Mouse (Mus musculus): ENCODE results near the gene Nckipsd. TPM values are rescaled to one million over a fixed set of nuclear protein-coding genes. Genes with fewer than 3 reads are reported as not detected.

Nckipsd gene
- total and polyA plus RNA-seq, 3 experiments, result 6.4 to 13.2 (median 6.6) TPM

DNA sequence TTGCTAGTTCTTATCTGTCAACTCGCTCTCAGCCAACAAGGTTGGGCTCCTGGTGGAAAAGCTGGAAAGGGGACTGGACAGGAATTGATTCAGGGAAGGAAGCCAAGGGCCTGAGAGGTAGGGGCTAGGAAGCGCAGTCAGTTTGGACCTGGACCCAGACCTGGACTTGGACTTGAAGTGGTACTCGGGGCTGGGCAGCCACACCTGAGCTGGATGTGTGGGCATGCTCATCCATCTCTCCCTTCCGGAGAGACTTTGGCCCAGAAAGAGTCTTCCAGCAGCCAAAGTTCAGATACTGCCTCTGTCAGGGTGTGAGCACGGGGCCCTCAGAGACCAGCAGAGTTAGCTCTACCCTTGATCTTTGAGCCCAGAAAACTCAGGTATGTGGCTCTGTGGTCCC lies 47.2 kb downstream of the Nckipsd start:
- dilution Hi-C loops (cut with MboI; ENCODE audit: extremely low pct_ligation_motif_present, extremely low pct_unique_long_range_greater_than_20kb, low sequenced_read_pairs), result no loop called here
- Histone ChIP-seq H3K9ac (ENCODE audit: insufficient read depth, low read depth) (no peak overlapping the region), H3K4me1 (ENCODE audit: control insufficient read depth in 1 of 2, insufficient read depth in 2 of 2) (peaks cover 0 to 41% of the 10 kb centered on the region in 2 experiments; a peak in 2 of 4 replicates), H3K4me3 (replicated peaks in 1 of 3; ENCODE audit: low read depth in 2 of 3, low read length in 2 of 3, poor library complexity in 1 of 3) (no peak overlapping the region), H3K27me3 (replicated peaks) (no peaks in the 10 kb centered on the region), H3K4me2 (ENCODE audit: insufficient read depth, low read depth, poor library complexity, severe bottlenecking) (no peak overlapping the region), H3K27ac (ENCODE audit: insufficient read depth, low read depth) (no peak overlapping the region), H3K36me3 (replicated peaks in 1 of 2; ENCODE audit: control insufficient read depth in 1 of 2, insufficient read depth in 1 of 2, low read length in 1 of 2) (peaks cover 0 to 37% of the 10 kb centered on the region in 2 experiments), H3K79me2 (replicated peaks; ENCODE audit: control insufficient read depth, extremely low read depth, insufficient read depth, poor library complexity, severe bottlenecking) (no peaks in the 10 kb centered on the region), H3K9me3 (replicated peaks; ENCODE audit: low read length) (no peaks in the 10 kb centered on the region)
- TF ChIP-seq CHD2 (IDR thresholded peaks at IDR 0.05; ENCODE audit: low read length) (no peak), MXI1 (IDR thresholded peaks at IDR 0.05; ENCODE audit: low read depth, low read length) (no peak), NRF1 (IDR thresholded peaks at IDR 0.05; ENCODE audit: low read depth, low read length) (no peak), ETS1 (conservative IDR thresholded peaks at IDR 0.05; ENCODE audit: low read depth, low read length) (no peak), RCOR1 (conservative IDR thresholded peaks at IDR 0.05; ENCODE audit: low read depth, low read length) (no peak), UBTF (IDR thresholded peaks at IDR 0.05; ENCODE audit: low read depth, low read length) (no peak), MAZ (IDR thresholded peaks at IDR 0.05; ENCODE audit: low read depth, low read length) (no peak), JUN (IDR thresholded peaks at IDR 0.05; ENCODE audit: insufficient read depth, low read depth, low read length) (no peak), RAD21 (IDR thresholded peaks at IDR 0.05; ENCODE audit: low read depth, low read length) (no peak), ZKSCAN1 (IDR thresholded peaks at IDR 0.05; ENCODE audit: borderline replicate concordance, low read depth, low read length) (no peak), TCF12 (IDR thresholded peaks at IDR 0.05; ENCODE audit: low read depth, low read length) (no peak), ZMIZ1 (IDR thresholded peaks at IDR 0.05; ENCODE audit: low read depth, low read length) (no peak), MYC (IDR thresholded peaks at IDR 0.05; ENCODE audit: low read depth, low read length) (no peak)
- no peak for DNase-seq (ENCODE audit: extremely low read depth)
- in situ Hi-C loops (cut with MboI; ENCODE audit: low pct_ligation_motif_present, low pct_unique_long_range_greater_than_20kb, low sequenced_read_pairs), result no loop called here

DNA sequence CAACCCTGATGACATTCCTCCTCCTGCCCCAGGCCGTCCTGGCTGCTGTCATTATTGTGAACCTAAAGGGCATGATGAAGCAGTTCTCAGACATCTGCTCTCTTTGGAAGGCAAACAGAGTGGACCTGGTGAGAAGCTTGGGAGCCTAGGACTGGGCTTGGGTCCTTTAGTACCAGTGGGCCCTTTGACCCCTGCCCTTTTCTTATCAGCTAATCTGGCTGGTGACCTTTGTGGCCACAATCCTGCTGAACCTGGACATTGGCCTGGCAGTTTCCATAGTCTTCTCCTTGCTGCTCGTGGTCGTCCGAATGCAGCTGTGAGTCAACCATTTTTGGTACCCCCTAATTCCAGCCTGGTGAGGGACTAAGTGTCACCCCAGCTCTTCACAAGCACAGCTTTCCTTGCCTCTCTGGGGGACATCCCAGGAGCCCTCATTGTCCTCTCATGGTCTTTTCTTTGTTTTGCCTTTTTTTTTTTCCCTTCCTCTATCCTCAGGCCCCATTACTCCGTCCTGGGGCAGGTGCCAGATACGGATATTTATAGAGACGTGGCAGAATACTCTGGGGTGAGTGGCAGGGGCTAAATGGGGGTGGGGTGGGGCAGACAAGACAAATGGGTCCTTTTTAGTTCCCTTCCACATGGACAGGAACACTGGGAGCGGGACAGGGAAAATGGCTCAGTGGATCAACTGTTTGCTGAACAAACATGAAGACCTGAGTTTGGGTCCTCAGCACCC lies 50.8 kb downstream of the Nckipsd start:
- DNase-seq (ENCODE audit: extremely low read depth), result no peak
- Histone ChIP-seq H3K27me3 (replicated peaks) (no peaks in the 10 kb centered on the region), H3K9me3 (replicated peaks; ENCODE audit: low read length) (no peaks in the 10 kb centered on the region), H3K4me2 (ENCODE audit: insufficient read depth, low read depth, poor library complexity, severe bottlenecking) (no peak overlapping the region), H3K27ac (ENCODE audit: insufficient read depth, low read depth) (no peak overlapping the region), H3K4me3 (replicated peaks in 1 of 3; ENCODE audit: low read depth in 2 of 3, low read length in 2 of 3, poor library complexity in 1 of 3) (no peak overlapping the region), H3K4me1 (ENCODE audit: control insufficient read depth in 1 of 2, insufficient read depth in 2 of 2) (peaks cover 0 to 17% of the 10 kb centered on the region in 2 experiments; a peak in 2 of 4 replicates), H3K36me3 (replicated peaks in 1 of 2; ENCODE audit: control insufficient read depth in 1 of 2, insufficient read depth in 1 of 2, low read length in 1 of 2) (peaks cover 2 to 53% of the 10 kb centered on the region in 2 experiments), H3K79me2 (replicated peaks; ENCODE audit: control insufficient read depth, extremely low read depth, insufficient read depth, poor library complexity, severe bottlenecking) (no peaks in the 10 kb centered on the region), H3K9ac (ENCODE audit: insufficient read depth, low read depth) (no peak overlapping the region)
- no peak for TF ChIP-seq MAFK (IDR thresholded peaks at IDR 0.05; ENCODE audit: insufficient replicate concordance, low read length)
- TF ChIP-seq ZNF384 (IDR thresholded peaks at IDR 0.05; ENCODE audit: low read depth, low read length), result no peak
- TF ChIP-seq USF1 (IDR thresholded peaks at IDR 0.05; ENCODE audit: low read depth, low read length), result no peak
- TF ChIP-seq PAX5 (IDR thresholded peaks at IDR 0.05; ENCODE audit: low read length), result no peak
- TF ChIP-seq NELFE (IDR thresholded peaks at IDR 0.05; ENCODE audit: low read depth, low read length), result no peak
- no peak for TF ChIP-seq POLR2A (IDR thresholded peaks at IDR 0.05; ENCODE audit: low read depth, low read length)
- TF ChIP-seq BHLHE40 (IDR thresholded peaks at IDR 0.05; ENCODE audit: low read depth, low read length), result no peak
- no peak for TF ChIP-seq KAT2A (IDR thresholded peaks at IDR 0.05; ENCODE audit: insufficient replicate concordance, low read length)
- TF ChIP-seq ETS1 (conservative IDR thresholded peaks at IDR 0.05; ENCODE audit: low read depth, low read length), result no peak
- TF ChIP-seq JUN (IDR thresholded peaks at IDR 0.05; ENCODE audit: insufficient read depth, low read depth, low read length), result no peak
- TF ChIP-seq JUND (conservative IDR thresholded peaks at IDR 0.05; ENCODE audit: low read depth, low read length), result no peak
- no peak for TF ChIP-seq SMC3 (IDR thresholded peaks at IDR 0.05; ENCODE audit: low read depth, low read length)
- TF ChIP-seq MEF2A (IDR thresholded peaks at IDR 0.05; ENCODE audit: borderline replicate concordance, low read depth, low read length), result no peak
- no peak for TF ChIP-seq E2F4 (IDR thresholded peaks at IDR 0.05; ENCODE audit: insufficient replicate concordance, low read depth, low read length)
- no peak for TF ChIP-seq ZMIZ1 (IDR thresholded peaks at IDR 0.05; ENCODE audit: low read depth, low read length)
- no peak for TF ChIP-seq CHD2 (IDR thresholded peaks at IDR 0.05; ENCODE audit: low read length)
- TF ChIP-seq UBTF (IDR thresholded peaks at IDR 0.05; ENCODE audit: low read depth, low read length), result no peak
- no peak for TF ChIP-seq EP300 (IDR thresholded peaks at IDR 0.05; ENCODE audit: low read length)
- TF ChIP-seq CHD1 (IDR thresholded peaks at IDR 0.05; ENCODE audit: low read depth, low read length), result no peak
- in situ Hi-C loops (cut with MboI; ENCODE audit: low pct_ligation_motif_present, low pct_unique_long_range_greater_than_20kb, low sequenced_read_pairs), result no loop called here
- dilution Hi-C loops (cut with MboI; ENCODE audit: extremely low pct_ligation_motif_present, extremely low pct_unique_long_range_greater_than_20kb, low sequenced_read_pairs), result no loop called here
